Mouse (Mus musculus) duodenum, adult 2 months (tissue): Measurements from ENCODE around the gene Eid3. TPM values are rescaled to one million over a fixed set of nuclear protein-coding genes. Genes with fewer than 3 reads are reported as not detected.

Source experiments
- polyA plus RNA-seq: library from polyadenylated mRNA; depleted of rRNA; stranded (reverse); fragments of >200 nt; gene quantifications from 2 replicates; pipeline ENCODE4 v1.2.3, GENCODE M21; 2012; ENCODE audit warnings: low replicate concordance; rRNA removed

Gene Eid3
- polyA plus RNA-seq, result 0.32 and 0.44 TPM in 2 replicates

DNA sequence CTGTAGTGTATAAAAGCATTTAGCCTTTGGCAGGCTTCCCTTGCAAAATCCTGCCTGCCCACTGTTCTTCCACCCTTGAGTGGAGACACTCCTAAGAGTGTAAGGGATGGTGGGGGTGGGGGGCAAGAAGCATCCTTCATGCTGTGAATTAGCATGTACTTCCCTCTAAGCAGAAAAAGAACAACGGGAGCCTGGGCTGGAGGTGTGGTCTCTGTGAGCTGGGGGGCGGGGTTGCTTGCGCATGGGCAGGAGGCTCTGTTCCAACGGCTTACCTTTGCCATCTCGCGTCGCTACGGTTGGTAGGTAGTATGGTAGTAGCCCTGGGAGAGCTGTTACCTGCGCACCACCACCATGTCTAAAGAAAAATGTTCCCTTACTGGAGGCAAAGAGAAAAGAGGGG lies at the start of gene Eid3:
TSS of gene Eid3 (plus strand) at position 271 of the 400 bp plus-strand sequence.

DNA sequence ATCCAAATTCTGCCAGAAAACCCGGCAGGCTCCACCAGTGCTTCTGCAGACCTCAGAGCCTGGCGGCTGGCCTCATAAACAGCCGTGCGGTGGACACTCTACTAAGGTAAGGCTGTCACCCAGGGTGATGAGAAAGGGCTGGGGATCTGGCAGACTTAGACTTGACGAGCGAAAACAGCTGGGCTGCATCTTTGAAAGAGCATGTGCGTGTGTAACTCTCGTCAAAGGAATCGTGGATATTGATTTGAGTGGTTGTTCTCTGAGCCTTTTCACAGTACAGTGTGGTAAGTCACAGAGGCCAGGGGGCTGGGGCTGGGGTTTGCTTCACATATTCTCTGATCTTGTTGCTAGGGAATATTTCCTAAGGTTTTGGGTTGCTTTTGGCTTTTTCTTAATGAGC lies 32.5 kb upstream of the Eid3 start, which contains the start of gene Txnrd1:
TSS of gene Txnrd1 (plus strand) at position 26 of the 400 bp plus-strand sequence.

Other genes starting within 250 kb of the Eid3 start
- gene 1190007I07Rik, start 243.4 kb upstream of the Eid3 start, polyA plus RNA-seq, result 37.3 and 65.4 TPM in 2 replicates
- gene Tdg, start 236.8 kb upstream of the Eid3 start, polyA plus RNA-seq, result 11.5 and 16.3 TPM in 2 replicates
- 0.21 and 0.26 TPM in 2 replicates for gene Glt8d2, start 176.0 kb upstream of the Eid3 start, polyA plus RNA-seq
- 1.7 and 1.8 TPM in 2 replicates for gene Hcfc2, start 170.5 kb upstream of the Eid3 start, polyA plus RNA-seq
- 3.9 and 5.2 TPM in 2 replicates for gene Nfyb, start 102.5 kb upstream of the Eid3 start, polyA plus RNA-seq
- 92.6 and 99.3 TPM in 2 replicates for gene Txnrd1, start 32.7 kb upstream of the Eid3 start, polyA plus RNA-seq
- gene Chst11, start 118.9 kb downstream of the Eid3 start, polyA plus RNA-seq, result 2.3 and 2.6 TPM in 2 replicates